Comparison of ENCODE assay signal across 8 mouse cellular contexts in the genomic region with DNA sequence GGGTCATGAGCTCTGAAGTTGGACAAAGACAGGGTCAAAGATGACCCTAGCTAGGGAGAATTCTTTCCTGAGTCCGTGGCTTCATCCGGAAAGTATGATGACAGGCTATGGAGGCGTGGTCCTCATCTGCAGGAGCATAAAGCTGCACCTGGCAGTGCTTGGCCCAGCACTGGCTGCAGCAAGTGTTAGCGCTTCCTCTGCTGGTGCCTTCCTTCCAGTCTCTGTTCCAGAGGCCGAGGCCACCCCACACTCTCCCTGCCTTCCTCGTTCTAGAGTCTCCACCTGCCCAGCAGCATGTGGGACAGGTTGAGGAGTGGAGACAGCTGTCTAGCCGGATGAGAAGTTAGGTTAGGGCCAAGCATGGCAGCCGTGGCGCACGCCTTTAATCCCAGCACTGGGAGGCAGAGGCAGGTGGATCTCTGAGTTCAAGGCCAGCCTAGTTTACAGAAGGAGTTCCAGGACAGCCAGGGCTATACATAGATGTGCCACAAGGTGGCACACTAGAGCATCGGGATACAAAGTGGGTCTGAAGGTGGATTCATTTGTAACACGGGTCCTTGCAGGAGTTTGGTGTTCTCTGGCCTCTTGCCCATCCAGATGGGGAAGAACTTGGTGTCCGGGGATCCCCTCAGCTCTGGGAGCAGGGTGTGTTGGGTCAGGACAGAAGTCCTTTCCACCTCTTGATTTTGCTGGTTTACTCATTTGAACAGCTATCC. TPM values are rescaled to one million over a fixed set of nuclear protein-coding genes. Genes with fewer than 3 reads are reported as not detected.
A peak's percentile ranks its signal among the peaks of the same experiment; 100 is the strongest.
DNase-seq lines count a peak whose midpoint lies in the region; ATAC-seq and TF ChIP-seq lines count a peak whose summit lies in the region.

No protein-coding gene starts in this region.

- H3K36me3 ChIP-seq in kidney, embryonic 15.5 days: peaks cover 93% of the 10 kb centered on the region
- H3K36me3 ChIP-seq in E14TG2a.4 (ENCODE audit: insufficient read depth, low read length): peaks cover 30% of the 10 kb centered on the region
- peaks cover 4% of the 10 kb centered on the region for H3K36me3 ChIP-seq in embryonic facial prominence, embryonic 11.5 days (replicated peaks; ENCODE audit: control insufficient read depth, insufficient read depth, low read depth, low read length)

- intact Hi-C loops in left cerebral cortex, postnatal 4 days (cut with DNase I): no loop called here

- DNase-seq in kidney, adult 18-20 months: peak; percentile 80
- DNase-seq in adrenal gland, postnatal 10 days: peak; percentile 71
- DNase-seq in embryonic facial prominence, embryonic 11.5 days (ENCODE audit: low spot score): peak; percentile 54
- DNase-seq in left cerebral cortex, postnatal 4 days: peak; percentile 44
- peak; percentile 41 to 75 for DNase-seq in spleen, postnatal 4 days (ENCODE audit: low spot score in 2 of 2)
- DNase-seq in ovary, postnatal 36 days (ENCODE audit: low spot score): no peak

- 0 out of 2 replicates have a peak, but pooled peaks cover 9% of the 10 kb centered on the region for H3K4me1 ChIP-seq in kidney, embryonic 15.5 days
- H3K4me1 ChIP-seq in E14TG2a.4 (replicated peaks; ENCODE audit: low read depth, low read length): peaks cover 61% of the 10 kb centered on the region
- H3K4me1 ChIP-seq in embryonic facial prominence, embryonic 11.5 days (ENCODE audit: control insufficient read depth, insufficient read depth, low read length): no peaks in the 10 kb centered on the region

- TF ChIP-seq CTCF in E14TG2a.4 (conservative IDR thresholded peaks at IDR 0.05; ENCODE audit: low read length): peak; percentile 76

- H3K9me3 ChIP-seq in kidney, embryonic 15.5 days (replicated peaks): no peaks in the 10 kb centered on the region
- H3K9me3 ChIP-seq in E14TG2a.4 (ENCODE audit: low read length): no peaks in the 10 kb centered on the region
- H3K9me3 ChIP-seq in embryonic facial prominence, embryonic 11.5 days (replicated peaks; ENCODE audit: control insufficient read depth, low read length): no peaks in the 10 kb centered on the region

- no peak overlapping the region for H3K4me2 ChIP-seq in kidney, embryonic 15.5 days
- H3K4me2 ChIP-seq in embryonic facial prominence, embryonic 11.5 days (ENCODE audit: low read depth, low read length): no peak overlapping the region

- no peaks in the 10 kb centered on the region for H3K27me3 ChIP-seq in kidney, embryonic 15.5 days
- 0 out of 2 replicates have a peak, but pooled peaks cover 11% of the 10 kb centered on the region for H3K27me3 ChIP-seq in E14TG2a.4 (ENCODE audit: insufficient read depth, low read length)
- H3K27me3 ChIP-seq in embryonic facial prominence, embryonic 11.5 days (ENCODE audit: control insufficient read depth, insufficient read depth, low read length): no peaks in the 10 kb centered on the region

- no peak overlapping the region for H3K9ac ChIP-seq in kidney, embryonic 15.5 days
- no peak overlapping the region for H3K9ac ChIP-seq in embryonic facial prominence, embryonic 11.5 days (replicated peaks; ENCODE audit: low read length)

- ATAC-seq in kidney, embryonic 15.5 days (replicated peaks; ENCODE audit: low FRiP score): no peak
- ATAC-seq in embryonic facial prominence, embryonic 11.5 days (replicated peaks; ENCODE audit: insufficient number of reproducible peaks, low FRiP score, low TSS enrichment, low read depth): no peak

- 86% methylated on average over 13 of the region's 13 CpGs for WGBS in kidney, embryonic 15.5 days
- WGBS in embryonic facial prominence, embryonic 11.5 days: 82% methylated on average over 13 of the region's 13 CpGs

- no peak overlapping the region for H3K4me3 ChIP-seq in kidney, embryonic 15.5 days (replicated peaks)
- peak overlapping the region; percentile 56 for H3K4me3 ChIP-seq in E14TG2a.4 (replicated peaks; ENCODE audit: low read length)
- no peak overlapping the region for H3K4me3 ChIP-seq in embryonic facial prominence, embryonic 11.5 days (ENCODE audit: low read depth, low read length)

- H3K27ac ChIP-seq in kidney, embryonic 15.5 days: no peak overlapping the region
- no peak overlapping the region for H3K27ac ChIP-seq in embryonic facial prominence, embryonic 11.5 days (replicated peaks; ENCODE audit: low read depth, low read length)

RNA-seq across cellular contexts. Expression of a gene that starts 14.4 kb away (rescaled TPM):
- 303 and 317 TPM in 2 replicates for polyA plus RNA-seq in kidney, embryonic 15.5 days (2015; fragmentation: Nextera tagmentation; extraction: Ambion mirVana)
- total RNA-seq in adrenal gland, postnatal 10 days (2021): 100 to 1,000 TPM; 145 TPM
- polyA plus RNA-seq in embryonic facial prominence, embryonic 11.5 days (2014; fragmentation: Nextera tagmentation; extraction: Ambion mirVana): 388 and 414 TPM in 2 replicates
- 100 to 1,000 TPM; 143 to 152 TPM for total RNA-seq in left cerebral cortex, postnatal 4 days (2021)

RNA-seq across cellular contexts. Expression of a gene that starts 14.7 kb away (rescaled TPM):
- 7.7 and 10.5 TPM in 2 replicates for polyA plus RNA-seq in kidney, embryonic 15.5 days (2015; fragmentation: Nextera tagmentation; extraction: Ambion mirVana)
- 1 to 10 TPM; 3.5 to 3.7 TPM for total RNA-seq in adrenal gland, postnatal 10 days (2021)
- 6.8 and 7.9 TPM in 2 replicates for polyA plus RNA-seq in embryonic facial prominence, embryonic 11.5 days (2014; fragmentation: Nextera tagmentation; extraction: Ambion mirVana)
- 10 to 100 TPM; 12.1 to 13.1 TPM for total RNA-seq in left cerebral cortex, postnatal 4 days (2021)

RNA-seq across cellular contexts. Expression of a gene that starts 17.7 kb away (rescaled TPM):
- 8.6 and 11.0 TPM in 2 replicates for polyA plus RNA-seq in kidney, embryonic 15.5 days (2015; fragmentation: Nextera tagmentation; extraction: Ambion mirVana)
- total RNA-seq in adrenal gland, postnatal 10 days (2021): 10 to 100 TPM; 29.0 to 33.4 TPM
- polyA plus RNA-seq in embryonic facial prominence, embryonic 11.5 days (2014; fragmentation: Nextera tagmentation; extraction: Ambion mirVana): 4.9 and 5.1 TPM in 2 replicates
- total RNA-seq in left cerebral cortex, postnatal 4 days (2021): 10 to 100 TPM; 61.5 to 66.6 TPM

RNA-seq across cellular contexts. Expression of a gene that starts 38.7 kb away (rescaled TPM):
- 0.40 and 0.96 TPM in 2 replicates for polyA plus RNA-seq in kidney, embryonic 15.5 days (2015; fragmentation: Nextera tagmentation; extraction: Ambion mirVana)
- total RNA-seq in adrenal gland, postnatal 10 days (2021): 1 to 10 TPM; 4.7 to 5.3 TPM
- polyA plus RNA-seq in embryonic facial prominence, embryonic 11.5 days (2014; fragmentation: Nextera tagmentation; extraction: Ambion mirVana): 11.6 and 12.2 TPM in 2 replicates
- 10 to 100 TPM; 16.5 to 18.1 TPM for total RNA-seq in left cerebral cortex, postnatal 4 days (2021)

RNA-seq across cellular contexts. Expression of a gene that starts 51.4 kb away (rescaled TPM):
- 243 and 247 TPM in 2 replicates for polyA plus RNA-seq in kidney, embryonic 15.5 days (2015; fragmentation: Nextera tagmentation; extraction: Ambion mirVana)
- total RNA-seq in adrenal gland, postnatal 10 days (2021): 100 to 1,000 TPM; 172 to 182 TPM
- 286 and 292 TPM in 2 replicates for polyA plus RNA-seq in embryonic facial prominence, embryonic 11.5 days (2014; fragmentation: Nextera tagmentation; extraction: Ambion mirVana)
- total RNA-seq in left cerebral cortex, postnatal 4 days (2021): 100 to 1,000 TPM; 116 to 122 TPM
